In genomic region chr15:26809569-26809968, GRCm38 (mm10) we compare ENCODE assay signal across 21 mouse cellular contexts.
DNase-seq lines count a peak whose midpoint lies in the region; ATAC-seq and TF ChIP-seq lines count a peak whose summit lies in the region.
"Had no signal": no experiment of that assay in that cellular context is flagged by ENCODE, and none has a peak within 500 bp of the region (broad histone marks: within the 10 kb centered on the region; RNA-seq: fewer than 3 reads in every experiment).

No protein-coding gene starts in this region.

- no peak overlapping the region for H3K9ac ChIP-seq in heart, embryonic 11.5 days (ENCODE audit: low read depth, low read length)
- H3K9ac ChIP-seq: heart, embryonic 15.5 days; limb, embryonic 12.5 days; liver, embryonic 13.5 days; lung, embryonic 15.5 days had no signal

- ATAC-seq in heart, embryonic 11.5 days (replicated peaks; ENCODE audit: insufficient number of reproducible peaks, low FRiP score, low TSS enrichment) = no peak
- no peak for ATAC-seq in frontal cortex, adult (ENCODE audit: low TSS enrichment)
- ATAC-seq: forebrain, embryonic 14.5 days; hindbrain, embryonic 16.5 days; intestine, postnatal 0 days had no signal

- no peak overlapping the region for H3K27ac ChIP-seq in heart, embryonic 11.5 days (ENCODE audit: low read depth, low read length)
- no peak overlapping the region for H3K27ac ChIP-seq in gastrocnemius, adult 2 months
- no peak overlapping the region for H3K27ac ChIP-seq in limb, embryonic 10.5 days
- H3K27ac ChIP-seq: heart, embryonic 15.5 days; limb, embryonic 12.5 days; liver, embryonic 13.5 days; lung, embryonic 15.5 days had no signal

- TF ChIP-seq CTCF in gastrocnemius, adult 2 months (IDR thresholded peaks at IDR 0.05) = no peak

- no peaks in the 10 kb centered on the region for H3K4me1 ChIP-seq in heart, embryonic 11.5 days (ENCODE audit: control insufficient read depth, insufficient read depth, low read length)
- H3K4me1 ChIP-seq in limb, embryonic 10.5 days = no peaks in the 10 kb centered on the region
- H3K4me1 ChIP-seq: heart, embryonic 15.5 days; limb, embryonic 12.5 days; liver, embryonic 13.5 days; lung, embryonic 15.5 days had no signal

- no peaks in the 10 kb centered on the region for H3K27me3 ChIP-seq in heart, embryonic 11.5 days (ENCODE audit: control insufficient read depth, insufficient read depth, low read length)
- H3K27me3 ChIP-seq in limb, embryonic 10.5 days (ENCODE audit: low read depth, poor library complexity, severe bottlenecking) = no peaks in the 10 kb centered on the region
- H3K27me3 ChIP-seq: heart, embryonic 15.5 days; limb, embryonic 12.5 days; liver, embryonic 13.5 days; lung, embryonic 15.5 days had no signal

- WGBS in heart, embryonic 11.5 days (ENCODE audit: insufficient replicate concordance) = 74% methylated on average over 3 of the region's 3 CpGs
- WGBS in limb, embryonic 10.5 days = 70% methylated on average over 3 of the region's 3 CpGs

- no peak overlapping the region for H3K4me2 ChIP-seq in heart, embryonic 11.5 days
- H3K4me2 ChIP-seq: heart, embryonic 15.5 days; limb, embryonic 12.5 days; liver, embryonic 13.5 days; lung, embryonic 15.5 days had no signal

- no peaks in the 10 kb centered on the region for H3K36me3 ChIP-seq in heart, embryonic 11.5 days (ENCODE audit: control insufficient read depth, insufficient read depth, low read length)
- H3K36me3 ChIP-seq in limb, embryonic 10.5 days = no peaks in the 10 kb centered on the region
- H3K36me3 ChIP-seq: G1E; heart, embryonic 15.5 days; limb, embryonic 12.5 days; liver, embryonic 13.5 days; lung, embryonic 15.5 days had no signal

- no peak overlapping the region for H3K4me3 ChIP-seq in heart, embryonic 11.5 days (ENCODE audit: low read depth, low read length)
- no peak overlapping the region for H3K4me3 ChIP-seq in gastrocnemius, adult 2 months
- H3K4me3 ChIP-seq in limb, embryonic 10.5 days = no peak overlapping the region
- H3K4me3 ChIP-seq: erythroblast, embryonic 14.5 days; heart, embryonic 15.5 days; limb, embryonic 12.5 days; liver, embryonic 13.5 days; lung, embryonic 15.5 days had no signal

- intact Hi-C loops in gastrocnemius, adult 2 months (cut with DNase I) = no loop called here

- no peaks in the 10 kb centered on the region for H3K9me3 ChIP-seq in heart, embryonic 11.5 days (replicated peaks; ENCODE audit: control insufficient read depth, low read length)
- H3K9me3 ChIP-seq in limb, embryonic 10.5 days (replicated peaks) = no peaks in the 10 kb centered on the region
- H3K9me3 ChIP-seq: G1E; heart, embryonic 15.5 days; limb, embryonic 12.5 days; liver, embryonic 13.5 days; lung, embryonic 15.5 days had no signal

- peak; percentile 9 to 49 for DNase-seq in heart, adult 9 months (ENCODE audit: low spot score in 2 of 2)
- DNase-seq in gastrocnemius, adult 18-20 months (ENCODE audit: low spot score) = peak; percentile 43
- peak; percentile 34 for DNase-seq in gastrocnemius, adult 2 months
- DNase-seq in kidney, postnatal 10 days = peak; percentile 59
- no peak for DNase-seq in limb, embryonic 10.5 days (ENCODE audit: low spot score)
- DNase-seq: cerebellum, adult 18-20 months; cerebellum, postnatal 36 days; liver, embryonic 13.5 days; midbrain, embryonic 14.5 days; right cerebral cortex, adult 18-20 months; spleen, adult 18-20 months had no signal
